Mouse (Mus musculus): ENCODE measurements around the gene Zranb2. TPM values are rescaled to one million over a fixed set of nuclear protein-coding genes. Genes with fewer than 3 reads are reported as not detected.

Gene Zranb2
- 127 and 141 TPM in 2 replicates for polyA plus RNA-seq (2012; rRNA removed)

GRCm38 (mm10) chr3:157533964-157534785, at the start of gene Zranb2:
Gene Zranb2 (plus strand): TSS chr3:157534160.

GRCm38 (mm10) chr3:157566725-157567565, 33.0 kb downstream of the Zranb2 start, which contains the start of gene Ptger3:
Gene Ptger3 (plus strand): TSS chr3:157566892.

Other genes with a start within 250 kb of the Zranb2 start
- 2.7 and 2.9 TPM in 2 replicates for gene Ptger3, start 32.7 kb downstream of the Zranb2 start, polyA plus RNA-seq (2012; rRNA removed)